Mouse (Mus musculus) limb, embryonic 13.5 days (tissue): ENCODE measurements at regions not wholly inside any gene's neighbourhood (a gene's known extent, or its start where the extent isn't known, plus 50 kb on each side); places are given as distances from the start of the nearest gene placed in this dataset.

ENCODE experiments used
- ATAC-seq: fragments of 200-750 bp; cut with Nextera tagmentation; 2 replicates; pipeline ENCODE4 v1.8.0; 2017; ENCODE audit warnings: low read depth, moderate number of reproducible peaks, moderate TSS enrichment; ENCODE audit not compliant: low FRiP score
- H3K27ac ChIP-seq: fragments of 300-500 bp; sonication (generic); 2 replicates; pipeline ENCODE4 v1.5.1; 2015; ENCODE audit warnings: inconsistent platforms, mild to moderate bottlenecking, moderate library complexity
- H3K27me3 ChIP-seq: fragments of 300-500 bp; sonication (generic); 2 replicates; pipeline ENCODE4 v1.6.1; 2015; ENCODE audit warnings: mild to moderate bottlenecking, inconsistent platforms
- H3K36me3 ChIP-seq: fragments of 300-500 bp; sonication (generic); 2 replicates; pipeline ENCODE4 v1.6.1; 2015; ENCODE audit warnings: inconsistent platforms, mild to moderate bottlenecking, moderate library complexity
- H3K4me1 ChIP-seq: fragments of 300-500 bp; sonication (generic); 2 replicates; pipeline ENCODE4 v1.6.1; 2015; ENCODE audit warnings: inconsistent platforms
- H3K4me2 ChIP-seq: fragments of 300-500 bp; sonication (generic); replicated peaks from 2 replicates; pipeline ENCODE4 v1.6.1; 2015; ENCODE audit warnings: inconsistent platforms, mild to moderate bottlenecking, moderate library complexity
- H3K4me3 ChIP-seq: fragments of 300-500 bp; sonication (generic); 2 replicates; pipeline ENCODE4 v1.5.1; 2015; ENCODE audit warnings: moderate library complexity, mild to moderate bottlenecking, inconsistent platforms
- H3K9ac ChIP-seq: fragments of 300-500 bp; sonication (generic); 2 replicates; pipeline ENCODE4 v1.6.1; 2015; ENCODE audit warnings: mild to moderate bottlenecking, inconsistent platforms
- H3K9me3 ChIP-seq: fragments of 300-500 bp; sonication (generic); 2 replicates; pipeline ENCODE4 v1.6.1; 2016; ENCODE audit warnings: inconsistent platforms
- WGBS: fragments of 180-500 bp; shearing (Covaris S2); methylation state at CpG from one replicate; pipeline ENCODE4 v1.1.7; 2015; 5-methylcytosine and 5-hydroxymethylcytosine counted together

DNA sequence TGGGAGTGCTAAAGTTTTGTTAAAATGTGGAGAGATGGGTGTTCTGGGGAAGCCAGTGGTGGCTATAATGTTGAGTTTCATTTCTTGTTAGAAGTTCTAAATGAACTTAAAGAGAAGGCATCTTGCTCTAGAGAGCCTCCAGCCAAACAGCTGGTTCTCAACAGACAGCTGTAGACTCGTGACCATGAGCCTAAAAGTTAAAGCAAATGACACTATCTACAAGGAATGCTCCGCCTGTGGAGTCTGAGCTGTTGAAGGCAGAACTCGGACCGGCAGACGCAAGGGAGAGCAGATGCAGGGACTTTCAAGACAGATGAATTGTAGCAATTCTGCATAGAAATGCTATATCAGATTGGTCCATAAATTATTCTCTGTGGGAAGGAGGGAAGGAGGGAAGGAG, 114.1 kb upstream of the Fn1 start:
- ATAC-seq: no peak
- no peak overlapping the region for H3K9ac ChIP-seq
- no peaks in the 10 kb centered on the region for H3K36me3 ChIP-seq
- H3K4me3 ChIP-seq: no peak overlapping the region
- H3K27ac ChIP-seq: no peak overlapping the region
- H3K9me3 ChIP-seq: no peaks in the 10 kb centered on the region
- H3K4me2 ChIP-seq: no peak overlapping the region
- H3K4me1 ChIP-seq: no peaks in the 10 kb centered on the region
- WGBS: 65% methylated on average over 5 of the region's 5 CpGs
- no peaks in the 10 kb centered on the region for H3K27me3 ChIP-seq

DNA sequence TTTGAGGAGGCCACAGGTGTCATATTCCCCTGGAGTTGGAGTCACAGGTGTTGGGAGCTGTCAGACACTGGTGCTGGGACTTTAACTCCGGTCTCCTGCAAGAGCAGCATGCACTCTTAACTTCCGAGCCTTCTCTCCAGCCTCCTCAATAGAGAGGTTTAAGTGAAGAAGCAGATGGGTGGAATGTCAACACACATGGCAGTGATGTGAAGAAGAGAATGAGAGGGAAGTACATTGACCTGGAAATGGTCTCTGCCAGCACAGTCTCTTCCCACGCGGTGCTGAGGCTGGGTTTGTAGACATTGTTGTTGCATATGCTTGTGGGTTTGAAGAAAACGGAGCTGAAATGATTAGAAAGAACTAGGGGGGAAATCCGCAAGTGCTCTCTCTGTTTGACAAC, 112.0 kb upstream of the Fn1 start:
- no peaks in the 10 kb centered on the region for H3K9me3 ChIP-seq
- 75% methylated on average over 6 of the region's 6 CpGs for WGBS
- no peak overlapping the region for H3K4me2 ChIP-seq
- no peaks in the 10 kb centered on the region for H3K36me3 ChIP-seq
- no peak overlapping the region for H3K9ac ChIP-seq
- ATAC-seq: no peak
- H3K4me3 ChIP-seq: no peak overlapping the region
- H3K4me1 ChIP-seq: no peaks in the 10 kb centered on the region
- H3K27ac ChIP-seq: no peak overlapping the region
- no peaks in the 10 kb centered on the region for H3K27me3 ChIP-seq

DNA sequence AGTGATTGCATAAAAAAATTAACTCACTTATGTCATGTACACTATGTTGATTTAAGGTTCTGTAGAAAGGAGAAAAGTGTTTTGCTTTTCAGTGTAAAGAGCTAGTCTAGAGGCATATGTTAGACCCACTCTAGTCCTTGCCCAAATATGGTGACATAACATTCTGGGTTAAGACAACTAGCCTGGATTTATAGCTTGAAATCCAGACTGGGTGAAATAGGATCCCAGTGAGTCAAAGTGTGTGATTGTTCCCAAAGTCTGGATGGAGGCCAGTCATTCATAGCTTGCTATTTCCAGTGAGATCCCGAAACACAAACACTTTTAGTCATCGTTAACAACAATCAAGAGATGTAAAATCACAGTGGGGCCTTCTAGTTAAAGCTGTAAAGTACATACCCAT, 110.5 kb upstream of the Fn1 start:
- no peaks in the 10 kb centered on the region for H3K36me3 ChIP-seq
- no peak for ATAC-seq
- H3K9me3 ChIP-seq: no peaks in the 10 kb centered on the region
- no peak overlapping the region for H3K9ac ChIP-seq
- H3K4me3 ChIP-seq: no peak overlapping the region
- no peaks in the 10 kb centered on the region for H3K4me1 ChIP-seq
- no peak overlapping the region for H3K4me2 ChIP-seq
- WGBS: 17% methylated on average over 2 of the region's 2 CpGs
- no peak overlapping the region for H3K27ac ChIP-seq
- H3K27me3 ChIP-seq: no peaks in the 10 kb centered on the region

DNA sequence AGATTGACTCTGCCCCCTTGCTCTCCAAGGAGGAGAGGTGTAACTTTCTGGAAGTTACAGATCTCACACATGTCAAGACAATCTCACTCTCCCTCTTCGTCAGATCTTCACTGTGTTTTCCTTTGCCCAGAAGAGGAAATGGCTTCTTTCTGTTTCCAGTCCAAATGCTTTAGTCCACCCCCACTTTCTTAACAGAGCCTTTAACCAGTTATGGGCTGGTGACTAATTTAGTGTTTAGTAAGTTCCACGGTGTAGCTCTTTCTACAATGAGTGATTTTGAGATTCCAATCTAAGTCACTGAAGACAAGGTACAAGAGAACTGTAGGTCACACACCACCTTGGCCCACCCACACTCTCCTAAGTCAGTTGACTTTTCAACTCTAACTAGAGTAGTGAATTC, 107.3 kb upstream of the Fn1 start:
- Histone ChIP-seq H3K36me3 (no peaks in the 10 kb centered on the region), H3K4me3 (no peak overlapping the region), H3K27me3 (no peaks in the 10 kb centered on the region), H3K27ac (no peak overlapping the region), H3K9me3 (no peaks in the 10 kb centered on the region), H3K4me2 (no peak overlapping the region), H3K9ac (no peak overlapping the region), H3K4me1 (no peaks in the 10 kb centered on the region)
- WGBS: 63% methylated on average over 2 of the region's 2 CpGs
- ATAC-seq: no peak

DNA sequence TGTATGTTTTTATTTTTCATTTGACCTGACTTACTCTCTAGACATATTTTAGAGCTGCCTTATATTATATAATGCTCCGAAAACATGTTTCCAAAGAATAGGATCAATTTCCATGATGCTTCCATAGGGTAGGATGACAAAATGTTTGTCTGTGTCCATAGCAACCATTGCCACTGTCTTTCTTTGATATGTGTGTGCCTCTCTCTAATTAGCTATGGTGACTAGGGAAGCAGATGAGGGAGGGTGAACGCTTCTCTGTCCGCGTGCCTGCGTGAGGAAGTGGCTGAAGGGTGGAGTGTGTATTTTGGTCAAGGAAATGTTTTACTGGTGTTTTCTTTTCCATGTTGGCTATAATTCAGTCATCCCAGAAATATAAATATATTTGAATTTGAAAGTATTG, 104.2 kb upstream of the Fn1 start:
- no peak overlapping the region for H3K27ac ChIP-seq
- H3K27me3 ChIP-seq: no peaks in the 10 kb centered on the region
- 79% methylated on average over 5 of the region's 5 CpGs for WGBS
- no peak overlapping the region for H3K4me2 ChIP-seq
- no peak for ATAC-seq
- no peaks in the 10 kb centered on the region for H3K4me1 ChIP-seq
- H3K36me3 ChIP-seq: 0 out of 2 replicates have a peak, but pooled peaks cover 2% of the 10 kb centered on the region
- H3K9ac ChIP-seq: no peak overlapping the region
- H3K4me3 ChIP-seq: no peak overlapping the region
- peaks cover 9% of the 10 kb centered on the region for H3K9me3 ChIP-seq

DNA sequence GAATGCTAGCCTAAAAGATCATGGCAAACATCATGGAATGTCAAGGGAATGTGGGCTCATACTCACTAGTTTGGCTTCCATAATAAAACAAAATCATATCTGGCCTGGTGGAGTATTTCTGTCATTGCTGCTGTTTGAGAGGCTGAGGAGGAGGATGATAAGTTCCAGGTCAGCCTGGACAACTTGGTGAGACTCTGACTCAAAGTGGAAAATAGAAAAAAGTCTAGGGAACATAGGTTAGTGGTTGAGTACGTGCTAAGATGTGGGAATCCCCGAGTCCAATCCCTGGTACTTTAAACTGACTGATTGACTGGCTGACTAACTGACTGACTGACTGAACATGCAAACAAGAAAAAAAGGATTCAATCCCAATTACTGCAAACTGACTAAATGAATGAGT, 103.2 kb upstream of the Fn1 start:
- WGBS: 88% methylated on average over 2 of the region's 2 CpGs
- no peaks in the 10 kb centered on the region for H3K4me1 ChIP-seq
- H3K9me3 ChIP-seq: peaks cover 9% of the 10 kb centered on the region
- H3K4me3 ChIP-seq: no peak overlapping the region
- H3K36me3 ChIP-seq: 0 out of 2 replicates have a peak, but pooled peaks cover 2% of the 10 kb centered on the region
- H3K27ac ChIP-seq: no peak overlapping the region
- no peaks in the 10 kb centered on the region for H3K27me3 ChIP-seq
- ATAC-seq: no peak
- no peak overlapping the region for H3K4me2 ChIP-seq
- H3K9ac ChIP-seq: no peak overlapping the region

DNA sequence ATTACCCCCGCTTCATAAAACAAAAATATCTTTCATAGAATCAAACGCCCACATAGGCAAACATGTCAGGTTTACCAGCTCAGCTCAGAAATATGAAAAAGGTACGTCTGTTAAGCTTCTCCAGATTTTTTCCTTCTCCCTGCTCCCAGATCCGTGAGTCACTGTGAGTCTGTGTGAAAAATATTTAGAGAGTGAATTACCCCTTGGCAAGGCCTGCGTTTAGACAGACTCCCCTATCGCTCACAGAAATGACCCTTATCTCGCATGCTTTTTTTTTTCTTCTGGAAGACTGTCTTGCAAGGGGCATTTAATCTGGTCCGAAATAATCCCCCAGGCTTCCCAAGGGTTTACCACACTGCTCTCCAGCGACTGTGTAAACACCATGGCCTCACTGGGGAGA, 102.4 kb upstream of the Fn1 start:
- H3K36me3 ChIP-seq: 0 out of 2 replicates have a peak, but pooled peaks cover 2% of the 10 kb centered on the region
- no peak overlapping the region for H3K4me3 ChIP-seq
- H3K4me2 ChIP-seq: no peak overlapping the region
- H3K9ac ChIP-seq: no peak overlapping the region
- no peak overlapping the region for H3K27ac ChIP-seq
- 56% methylated on average over 9 of the region's 9 CpGs for WGBS
- no peak for ATAC-seq
- H3K9me3 ChIP-seq: peaks cover 9% of the 10 kb centered on the region
- no peaks in the 10 kb centered on the region for H3K27me3 ChIP-seq
- H3K4me1 ChIP-seq: no peaks in the 10 kb centered on the region

DNA sequence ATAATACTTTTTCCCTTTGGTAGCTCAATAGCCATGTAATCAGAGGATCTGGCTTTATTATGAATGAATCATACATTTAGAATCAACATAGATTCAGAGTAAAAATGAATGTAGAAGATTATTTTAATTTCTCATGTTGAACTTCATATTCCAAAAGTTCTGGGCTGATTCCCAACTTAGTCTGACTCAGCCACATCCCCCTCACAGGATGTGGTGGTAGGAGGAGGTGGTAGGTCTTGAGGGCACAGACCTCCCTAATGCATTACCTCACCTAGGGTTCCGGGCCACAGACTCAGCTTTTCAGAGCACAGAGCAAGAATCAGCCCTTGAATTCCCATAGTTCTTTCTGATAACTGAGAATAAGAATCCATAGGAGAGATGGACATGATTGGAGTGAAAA, 99.4 kb upstream of the Fn1 start:
- no peaks in the 10 kb centered on the region for H3K4me1 ChIP-seq
- H3K9ac ChIP-seq: no peak overlapping the region
- no peak overlapping the region for H3K27ac ChIP-seq
- whole genome bisulfite sequencing: 88% methylated on average over 1 of the region's 1 CpGs
- H3K27me3 ChIP-seq: no peaks in the 10 kb centered on the region
- H3K4me2 ChIP-seq: no peak overlapping the region
- no peak for ATAC-seq
- no peak overlapping the region for H3K4me3 ChIP-seq
- 0 out of 2 replicates have a peak, but pooled peaks cover 2% of the 10 kb centered on the region for H3K36me3 ChIP-seq
- peaks cover 9% of the 10 kb centered on the region for H3K9me3 ChIP-seq

DNA sequence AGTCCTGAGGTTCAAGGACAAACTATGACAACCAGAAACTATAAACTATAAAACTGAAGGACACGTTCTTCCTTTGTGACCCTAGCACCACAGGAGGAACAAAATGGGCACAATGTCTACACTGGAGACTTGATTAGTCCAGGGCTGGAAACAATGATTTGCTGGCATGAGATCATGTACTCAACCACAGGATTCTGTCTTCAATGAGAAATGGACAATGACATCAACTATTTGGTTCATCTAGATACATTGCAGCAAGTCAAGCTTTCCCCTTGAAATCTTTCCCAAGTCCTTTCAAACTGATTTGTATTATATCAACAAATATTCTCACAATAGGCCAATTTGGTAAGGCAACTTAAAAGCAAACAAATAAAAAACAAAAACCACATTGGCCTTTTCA, 98.6 kb upstream of the Fn1 start:
- Histone ChIP-seq H3K4me1 (no peaks in the 10 kb centered on the region), H3K36me3 (0 out of 2 replicates have a peak, but pooled peaks cover 2% of the 10 kb centered on the region), H3K4me2 (no peak overlapping the region), H3K9ac (no peak overlapping the region), H3K9me3 (peaks cover 9% of the 10 kb centered on the region), H3K27me3 (no peaks in the 10 kb centered on the region), H3K4me3 (no peak overlapping the region), H3K27ac (no peak overlapping the region)
- ATAC-seq: no peak
- 80% methylated on average over 1 of the region's 1 CpGs for WGBS

DNA sequence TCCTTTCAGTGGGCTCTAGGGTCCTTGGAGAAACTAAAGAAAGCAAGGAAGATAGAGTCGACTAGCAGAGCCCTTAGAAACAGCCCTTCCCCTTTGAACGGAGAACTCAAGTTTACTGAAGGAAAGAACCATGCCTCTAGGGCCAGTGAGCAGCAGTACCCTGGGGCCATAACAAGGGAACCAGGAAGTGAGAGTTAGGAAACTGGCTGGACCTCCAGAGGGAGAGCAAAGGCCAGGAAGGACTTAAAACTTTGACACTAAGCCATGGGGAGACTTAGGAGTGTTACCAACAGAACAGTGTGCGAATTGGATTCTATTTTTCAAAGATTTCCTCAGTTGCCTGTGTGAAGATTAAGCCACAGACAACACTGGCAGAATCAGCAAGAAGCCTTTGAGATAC, 82.6 kb upstream of the Fn1 start:
- WGBS: 78% methylated on average over 3 of the region's 3 CpGs
- H3K4me1 ChIP-seq: no peaks in the 10 kb centered on the region

DNA sequence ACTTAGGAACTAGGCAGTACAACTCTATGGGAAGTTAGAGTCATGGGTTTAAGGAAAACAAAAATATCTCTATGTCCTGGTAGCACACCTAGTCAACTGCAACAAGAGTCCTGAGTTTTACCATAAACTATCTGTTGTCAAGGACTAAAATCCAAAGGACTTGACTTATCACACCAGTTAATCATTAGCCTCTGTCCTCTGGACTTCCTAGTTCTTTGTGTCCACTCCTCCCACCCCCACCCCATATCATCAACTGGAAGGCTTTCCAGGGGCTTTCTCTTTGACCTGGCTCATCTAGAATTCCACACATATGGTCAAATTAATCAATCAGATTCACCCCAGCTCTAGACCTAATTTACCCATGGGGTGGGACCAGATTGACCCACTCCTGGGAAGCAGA, 78.6 kb upstream of the Fn1 start:
- ATAC-seq: no peak
- Histone ChIP-seq H3K27ac (no peak overlapping the region), H3K9me3 (no peaks in the 10 kb centered on the region), H3K27me3 (no peaks in the 10 kb centered on the region), H3K36me3 (no peaks in the 10 kb centered on the region), H3K9ac (no peak overlapping the region), H3K4me1 (no peaks in the 10 kb centered on the region), H3K4me3 (no peak overlapping the region), H3K4me2 (no peak overlapping the region)

More for the DNA sequence above, 82.6 kb upstream of the Fn1 start:
- no peak for ATAC-seq
- Histone ChIP-seq H3K27me3 (no peaks in the 10 kb centered on the region), H3K9me3 (no peaks in the 10 kb centered on the region), H3K36me3 (no peaks in the 10 kb centered on the region), H3K4me2 (no peak overlapping the region), H3K27ac (no peak overlapping the region), H3K9ac (no peak overlapping the region), H3K4me3 (no peak overlapping the region)

DNA sequence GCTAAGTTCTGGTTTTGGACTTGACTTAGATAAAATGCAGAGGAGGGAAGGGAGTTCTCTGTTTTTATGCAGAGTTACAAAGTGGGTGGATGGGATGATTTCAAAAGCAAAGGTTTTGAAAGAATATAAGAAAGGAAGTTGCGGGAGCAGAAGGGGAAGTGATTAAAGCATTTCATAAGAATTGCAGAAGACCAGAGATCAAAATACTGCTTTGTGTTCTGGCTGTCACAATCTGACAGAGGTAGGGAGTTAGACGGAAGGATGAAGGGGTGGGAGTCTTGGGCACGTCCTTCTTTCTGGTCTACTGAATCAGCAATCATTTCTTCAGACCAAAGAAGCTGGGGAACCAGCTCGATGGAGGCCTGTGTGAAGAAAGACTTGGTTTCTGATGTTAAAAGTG, 78.0 kb upstream of the Fn1 start:
- 78% methylated on average over 4 of the region's 4 CpGs for WGBS
- no peaks in the 10 kb centered on the region for H3K36me3 ChIP-seq

DNA sequence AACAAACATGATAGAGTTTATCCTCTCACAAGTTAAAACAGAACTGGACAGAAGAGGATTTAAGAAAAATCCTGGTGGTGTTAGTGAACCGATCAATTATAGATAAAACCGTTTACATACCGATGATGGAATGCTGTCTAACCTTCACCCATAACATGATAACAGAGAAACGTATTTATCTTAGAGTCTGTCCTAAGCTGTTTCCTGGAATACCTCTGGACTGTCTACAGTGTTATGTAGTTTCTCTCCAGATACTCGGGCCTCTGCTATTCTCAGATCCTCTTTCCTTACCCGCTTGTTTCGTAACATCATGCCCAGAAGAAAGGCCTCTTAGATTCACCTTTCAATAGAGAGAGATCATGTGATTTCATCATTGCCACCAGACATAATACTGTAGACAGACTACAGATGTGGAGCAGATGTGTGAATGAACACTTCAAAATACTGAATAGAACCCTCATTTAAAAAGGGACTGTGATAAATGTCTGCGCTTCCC, 75.9 kb upstream of the Fn1 start:
- Histone ChIP-seq H3K4me2 (no peak overlapping the region), H3K36me3 (no peaks in the 10 kb centered on the region), H3K4me1 (no peaks in the 10 kb centered on the region), H3K27me3 (no peaks in the 10 kb centered on the region), H3K4me3 (no peak overlapping the region), H3K27ac (no peak overlapping the region), H3K9me3 (no peaks in the 10 kb centered on the region), H3K9ac (no peak overlapping the region)
- 84% methylated on average over 8 of the region's 8 CpGs for WGBS
- ATAC-seq: no peak

More for the DNA sequence above, 78.0 kb upstream of the Fn1 start:
- H3K4me3 ChIP-seq: no peak overlapping the region
- H3K9ac ChIP-seq: no peak overlapping the region
- no peak overlapping the region for H3K4me2 ChIP-seq
- no peaks in the 10 kb centered on the region for H3K9me3 ChIP-seq
- H3K27me3 ChIP-seq: no peaks in the 10 kb centered on the region
- no peak for ATAC-seq
- H3K4me1 ChIP-seq: no peaks in the 10 kb centered on the region
- H3K27ac ChIP-seq: no peak overlapping the region
